Mouse (Mus musculus) intestine, embryonic 16.5 days (tissue): Measurements from ENCODE around the gene Wdr27. TPM values are rescaled to one million over a fixed set of nuclear protein-coding genes. Genes with fewer than 3 reads are reported as not detected.
"Not testable (repeated sequence)": the region's sequence is repeated elsewhere in the genome, so short reads cannot be mapped to it uniquely, and the experiment has no call there.

ENCODE experiments used
- ATAC-seq: fragments of 200-750 bp; cut with Nextera tagmentation; 2 replicates; pipeline ENCODE4 v1.8.0; 2017; ENCODE audit warnings: moderate TSS enrichment, moderate library complexity
- H3K27ac ChIP-seq: fragments of 300-500 bp; sonication (generic); 2 replicates; pipeline ENCODE4 v1.5.1; 2014; ENCODE audit warnings: mild to moderate bottlenecking, low read length
- H3K27me3 ChIP-seq: fragments of 300-500 bp; sonication (generic); replicated peaks from 2 replicates; pipeline ENCODE4 v1.6.1; 2014; ENCODE audit warnings: low read length, control low read depth, mixed read lengths; ENCODE audit not compliant: control insufficient read depth, insufficient read depth
- H3K36me3 ChIP-seq: fragments of 300-500 bp; sonication (generic); 2 replicates; pipeline ENCODE4 v1.6.1; 2014; ENCODE audit warnings: low read length, control low read depth; ENCODE audit not compliant: control insufficient read depth, insufficient read depth
- H3K4me1 ChIP-seq: fragments of 300-500 bp; sonication (generic); 2 replicates; pipeline ENCODE4 v1.6.1; 2014; ENCODE audit warnings: low read length, control low read depth, mixed read lengths; ENCODE audit not compliant: control insufficient read depth, insufficient read depth
- H3K4me2 ChIP-seq: fragments of 300-500 bp; sonication (generic); 2 replicates; pipeline ENCODE4 v1.6.1; 2014; ENCODE audit warnings: low read depth, low read length, control low read depth
- H3K4me3 ChIP-seq: fragments of 300-500 bp; sonication (generic); 2 replicates; pipeline ENCODE4 v1.5.1; 2014; ENCODE audit warnings: mild to moderate bottlenecking, low read length
- H3K9ac ChIP-seq: fragments of 300-500 bp; sonication (generic); 2 replicates; pipeline ENCODE4 v1.6.1; 2014; ENCODE audit warnings: low read depth, low read length
- H3K9me3 ChIP-seq: fragments of 300-500 bp; sonication (generic); 2 replicates; pipeline ENCODE4 v1.6.1; 2016; ENCODE audit warnings: low read length, control low read depth; ENCODE audit not compliant: control insufficient read depth
- WGBS: fragments of 180-500 bp; shearing (Covaris S2); extraction: QIAGEN DNeasy Blood & Tissue Kit; methylation state at CpG from one replicate; pipeline ENCODE4 v1.1.7; 2014; 5-methylcytosine and 5-hydroxymethylcytosine counted together
- polyA plus RNA-seq: library from polyadenylated mRNA; unstranded; fragments of >200 nt; fragmentation: Nextera tagmentation; extraction: Ambion mirVana; gene quantifications from 2 replicates; pipeline ENCODE4 v1.2.1, GENCODE M21; 2015

Gene Wdr27
- 3.9 and 5.0 TPM in 2 replicates for polyA plus RNA-seq

DNA sequence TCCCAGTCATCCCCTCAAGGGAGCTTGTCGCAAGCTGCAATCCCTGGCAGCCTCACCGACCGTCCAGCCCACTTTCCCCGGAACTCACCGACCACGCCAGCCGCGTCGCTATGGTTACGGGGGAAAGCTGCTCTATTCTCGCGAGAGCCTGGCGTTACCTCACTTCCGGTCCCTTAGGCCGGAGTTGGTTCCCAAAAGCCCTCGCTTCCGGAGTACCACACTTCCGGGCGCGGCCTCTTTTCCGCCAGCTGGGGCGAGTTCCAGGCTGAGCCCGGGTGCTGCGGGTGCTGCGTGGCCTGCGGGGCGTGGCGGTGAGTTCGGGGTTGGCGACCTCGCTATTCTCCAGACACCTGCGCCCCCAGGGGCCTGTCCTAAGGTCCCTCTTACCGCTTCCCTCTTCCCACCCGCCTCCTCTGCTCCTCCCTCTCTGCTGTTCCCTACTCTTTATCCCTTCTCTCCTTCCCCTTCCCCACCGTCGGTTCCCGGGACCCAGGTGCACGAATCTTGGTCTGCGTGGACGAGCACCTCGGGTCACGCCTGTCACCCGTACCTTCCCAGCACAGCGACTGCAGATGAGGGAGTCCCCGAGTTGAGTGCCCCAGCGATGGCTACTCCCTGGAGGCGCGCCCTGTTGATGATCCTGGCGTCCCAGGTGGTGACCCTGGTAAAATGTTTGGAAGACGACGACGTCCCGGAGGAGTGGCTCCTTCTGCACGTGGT, at the start of gene Wdr27, which contains the start of gene 1600012H06Rik:
Gene Wdr27 (minus strand): TSS at position 150 of the 720 bp plus-strand sequence.
Gene 1600012H06Rik (plus strand): TSS at position 176 of the 720 bp plus-strand sequence.
- under 1% methylated on average over 54 of the region's 54 CpGs for WGBS
- ATAC-seq: peak; percentile 98
- no peaks in the 10 kb centered on the region for H3K9me3 ChIP-seq

DNA sequence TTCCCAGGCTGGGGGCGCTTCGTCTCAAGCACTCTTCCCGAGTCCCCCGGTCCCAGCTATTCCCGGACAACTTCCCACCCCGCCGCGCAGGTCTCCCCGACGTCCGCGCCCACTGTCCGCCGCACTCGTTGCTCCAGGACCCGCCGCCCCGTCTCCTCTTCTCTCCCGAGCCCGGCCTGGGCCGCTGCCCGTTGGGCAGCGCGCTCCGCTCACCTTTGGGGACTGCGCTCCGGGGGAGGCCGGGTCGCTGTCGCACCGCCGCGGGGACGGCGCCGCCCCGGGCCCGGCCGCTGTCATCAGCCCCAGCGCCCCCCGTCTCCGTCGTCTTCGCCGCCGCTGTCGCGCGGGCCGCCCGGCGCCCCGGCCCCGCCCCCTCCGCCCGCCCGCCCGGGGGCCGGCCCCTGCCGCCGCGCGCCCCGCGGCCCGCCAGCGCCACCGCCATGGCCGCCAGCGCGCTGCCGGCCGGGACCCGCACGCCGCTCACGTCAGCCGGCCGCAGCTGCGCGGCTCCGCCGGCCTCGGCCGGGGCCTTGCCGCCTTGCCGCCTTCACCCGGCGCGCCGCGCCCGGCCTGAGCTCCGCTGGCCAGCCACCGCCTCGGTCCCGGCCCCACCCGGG, 49.7 kb upstream of the Wdr27 start:
- not testable (repeated sequence) for H3K9me3 ChIP-seq, H3K27me3 ChIP-seq, H3K4me2 ChIP-seq, H3K4me1 ChIP-seq, H3K4me3 ChIP-seq, H3K27ac ChIP-seq, H3K36me3 ChIP-seq, H3K9ac ChIP-seq
- ATAC-seq: peak; percentile 89
- WGBS: no CpG with 5 or more reads among the region's 98 CpGs

More for the DNA sequence above, at the start of gene Wdr27, which contains the start of gene 1600012H06Rik:
- Histone ChIP-seq H3K9ac (peak within 1 kb of the TSS; percentile 87), H3K27ac (peak within 1 kb of the TSS; percentile 79), H3K4me1 (peaks cover 5% of the 10 kb centered on the region), H3K36me3 (no peaks in the 10 kb centered on the region), H3K4me3 (peak within 1 kb of the TSS; percentile 82), H3K4me2 (peak within 1 kb of the TSS; percentile 91), H3K27me3 (no peaks in the 10 kb centered on the region)

GRCm38 (mm10) chr17:14990116-14990702, 47.3 kb upstream of the Wdr27 start:
- 87% methylated on average over 4 of the region's 5 CpGs for WGBS

DNA sequence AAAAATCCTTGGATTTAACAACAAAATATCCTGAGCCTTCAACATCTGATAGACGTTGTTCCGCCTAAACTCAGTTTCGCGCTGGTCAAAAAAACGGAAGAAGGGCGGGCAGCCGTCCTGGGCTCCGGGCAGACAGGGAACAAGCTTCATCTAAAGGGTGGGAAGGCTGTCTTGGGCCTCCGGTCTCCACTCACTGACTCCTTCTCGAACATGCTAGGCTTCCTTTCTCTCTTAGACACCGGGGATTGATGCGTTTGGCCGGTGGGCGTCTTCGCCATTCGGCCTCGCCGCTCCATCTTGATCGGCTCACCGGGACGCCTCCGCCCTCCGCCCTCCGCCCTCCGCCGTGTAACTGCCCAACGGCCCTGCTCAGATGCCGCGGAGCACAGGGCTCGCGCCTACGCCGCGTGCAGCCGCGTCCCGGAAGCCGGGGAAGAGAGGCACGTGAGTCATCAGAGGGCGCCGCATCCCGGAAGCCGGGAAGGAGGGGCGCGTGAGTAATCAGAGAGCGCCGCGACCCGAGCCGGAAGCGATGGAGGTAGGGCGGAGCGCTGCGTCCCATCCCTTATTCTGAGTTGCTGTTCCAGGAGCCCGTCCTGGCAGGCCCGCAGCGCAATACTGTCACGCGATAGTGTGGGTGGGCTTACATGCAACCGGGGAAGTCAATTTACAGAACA, 35.5 kb upstream of the Wdr27 start, which contains the start of the genes 9030025P20Rik and Gm3417:
Gene 9030025P20Rik (plus strand): TSS at position 107 of the 677 bp plus-strand sequence.
Gene Gm3417 (minus strand): TSS at position 429 of the 677 bp plus-strand sequence.
- H3K4me1 ChIP-seq, H3K9ac ChIP-seq, H3K36me3 ChIP-seq, H3K27ac ChIP-seq, H3K4me3 ChIP-seq, H3K27me3 ChIP-seq, H3K4me2 ChIP-seq, H3K9me3 ChIP-seq: not testable (repeated sequence)
- no CpG with 5 or more reads among the region's 60 CpGs for WGBS
- peak; percentile 98 for ATAC-seq

More at GRCm38 (mm10) chr17:14990116-14990702, 47.3 kb upstream of the Wdr27 start:
- H3K4me2 ChIP-seq, H3K36me3 ChIP-seq, ATAC-seq, H3K27ac ChIP-seq, H3K4me1 ChIP-seq, H3K27me3 ChIP-seq, H3K9me3 ChIP-seq, H3K4me3 ChIP-seq, H3K9ac ChIP-seq: not testable (repeated sequence)

GRCm38 (mm10) chr17:14977718-14978361, 34.9 kb upstream of the Wdr27 start:
- not testable (repeated sequence) for H3K4me2 ChIP-seq, H3K27ac ChIP-seq, H3K36me3 ChIP-seq, H3K4me1 ChIP-seq, H3K4me3 ChIP-seq, H3K27me3 ChIP-seq, H3K9me3 ChIP-seq, H3K9ac ChIP-seq
- 2% methylated on average over 4 of the region's 7 CpGs for whole genome bisulfite sequencing
- ATAC-seq: peak; percentile 26; the same call in 1 of the 2 replicates

DNA sequence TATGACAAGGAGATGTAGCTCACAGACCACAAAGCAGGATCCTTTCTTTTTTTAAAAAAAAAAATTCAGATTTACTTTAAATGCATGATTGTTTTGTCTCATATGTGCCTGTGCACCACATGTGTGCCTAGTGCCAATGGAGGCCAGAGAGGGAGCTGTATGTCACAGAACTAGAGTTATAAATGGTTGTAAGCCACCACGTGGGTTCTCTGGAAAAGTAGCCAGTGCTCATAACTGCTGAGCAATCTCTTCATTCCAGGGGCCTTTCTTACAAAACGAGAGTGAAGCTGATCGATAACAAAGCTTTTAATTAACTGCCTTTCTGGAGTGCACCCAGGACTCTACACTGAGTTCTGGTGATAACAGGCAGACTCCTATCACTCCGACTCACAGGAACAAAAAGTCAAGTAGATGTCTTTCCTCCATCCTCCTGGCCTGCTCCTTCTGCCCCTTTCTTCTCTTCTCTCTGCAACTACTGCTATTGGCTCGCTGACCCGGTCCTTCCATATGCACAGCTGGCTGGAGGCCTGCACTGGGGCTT, 25.5 kb upstream of the Wdr27 start:
- H3K4me3 ChIP-seq, H3K4me2 ChIP-seq, H3K9me3 ChIP-seq, ATAC-seq, H3K9ac ChIP-seq, H3K36me3 ChIP-seq, H3K27me3 ChIP-seq, H3K4me1 ChIP-seq, H3K27ac ChIP-seq: not testable (repeated sequence)
- no CpG with 5 or more reads among the region's 6 CpGs for WGBS

DNA sequence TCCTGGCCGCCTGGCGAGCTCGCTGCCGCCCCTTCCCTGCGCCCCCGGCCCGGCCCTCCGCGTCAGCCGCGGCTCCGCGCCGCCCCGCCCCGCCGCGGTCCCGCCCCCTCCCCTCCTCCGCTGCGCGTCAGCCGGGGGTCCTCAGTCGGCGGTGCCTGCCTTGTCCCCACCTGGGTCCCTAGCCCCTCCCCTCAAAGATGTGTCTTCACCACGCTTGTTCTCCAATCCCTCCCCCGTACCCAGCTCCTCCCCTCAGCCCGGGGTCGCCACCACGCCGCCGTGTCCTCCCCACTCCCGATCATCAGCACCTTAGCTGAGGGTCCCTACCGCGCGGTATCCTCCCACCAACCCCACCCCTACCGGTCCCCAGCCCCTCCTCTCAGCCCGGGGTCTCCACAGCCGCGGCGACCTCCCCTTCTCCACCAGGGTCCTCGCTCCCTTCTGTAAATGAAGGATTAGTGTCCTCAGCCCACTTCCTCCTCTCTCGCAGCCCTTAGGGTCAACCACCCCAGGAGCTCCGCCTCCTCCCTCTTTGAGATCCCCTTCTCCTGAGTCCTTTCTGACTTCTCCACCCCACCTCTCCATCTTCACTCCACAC, 18.7 kb upstream of the Wdr27 start:
- H3K9me3 ChIP-seq, H3K4me3 ChIP-seq, H3K27me3 ChIP-seq, H3K27ac ChIP-seq, H3K36me3 ChIP-seq, H3K9ac ChIP-seq, H3K4me2 ChIP-seq, H3K4me1 ChIP-seq: not testable (repeated sequence)
- WGBS: no CpG with 5 or more reads among the region's 44 CpGs
- ATAC-seq: peak; percentile 86

DNA sequence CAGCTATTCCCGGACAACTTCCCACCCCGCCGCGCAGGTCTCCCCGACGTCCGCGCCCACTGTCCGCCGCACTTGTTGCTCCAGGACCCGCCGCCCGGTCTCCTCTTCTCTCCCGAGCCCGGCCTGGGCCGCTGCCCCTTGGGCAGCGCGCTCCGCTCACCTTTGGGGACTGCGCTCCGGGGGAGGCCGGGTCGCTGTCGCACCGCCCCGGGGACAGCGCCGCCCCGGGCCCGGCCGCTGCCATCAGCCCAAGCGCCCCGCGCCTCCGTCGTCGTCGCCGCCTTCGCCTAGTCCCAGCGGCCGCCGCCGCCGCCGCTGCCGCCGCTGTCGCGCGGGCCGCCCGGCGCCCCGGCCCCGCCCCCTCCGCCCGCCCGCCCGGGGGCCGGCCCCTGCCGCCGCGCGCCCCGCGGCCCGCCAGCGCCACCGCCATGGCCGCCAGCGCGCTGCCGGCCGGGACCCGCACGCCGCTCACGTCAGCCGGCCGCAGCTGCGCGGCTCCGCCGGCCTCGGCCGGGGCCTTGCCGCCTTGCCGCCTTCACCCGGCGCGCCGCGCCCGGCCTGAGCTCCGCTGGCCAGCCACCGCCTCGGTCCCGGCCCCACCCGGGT, 18.1 kb upstream of the Wdr27 start, which contains the start of gene Phf10:
Gene Phf10 (minus strand): TSS at position 323 of the 606 bp plus-strand sequence.
- Histone ChIP-seq H3K9ac (peak within 1 kb of the TSS; percentile 83), H3K4me3 (peak within 1 kb of the TSS; percentile 73), H3K27ac (peak within 1 kb of the TSS; percentile 72), H3K4me2 (peak within 1 kb of the TSS; percentile 86)
- peak; percentile 92 for ATAC-seq
- H3K27me3 ChIP-seq, H3K4me1 ChIP-seq, H3K9me3 ChIP-seq, H3K36me3 ChIP-seq: not testable (repeated sequence)
- 1% methylated on average over 50 of the region's 100 CpGs for WGBS
